Mouse (Mus musculus) midbrain, embryonic 12.5 days (tissue): ENCODE results near the gene Ntm. TPM values are rescaled to one million over a fixed set of nuclear protein-coding genes. Genes with fewer than 3 reads are reported as not detected.

Experiments
- ATAC-seq: fragments of 200-750 bp; cut with Nextera tagmentation; 2 replicates; pipeline ENCODE4 v1.8.0; 2017; ENCODE audit warnings: low read depth, moderate TSS enrichment, moderate library complexity; ENCODE audit not compliant: low FRiP score
- H3K27ac ChIP-seq: fragments of 300-500 bp; sonication (generic); replicated peaks from 2 replicates; pipeline ENCODE4 v1.5.1; 2016; ENCODE audit warnings: mild to moderate bottlenecking
- H3K27me3 ChIP-seq: fragments of 300-500 bp; sonication (generic); 2 replicates; pipeline ENCODE4 v1.6.1; 2016; ENCODE audit warnings: mild to moderate bottlenecking
- H3K36me3 ChIP-seq: fragments of 300-500 bp; sonication (generic); 2 replicates; pipeline ENCODE4 v1.6.1; 2016
- H3K4me1 ChIP-seq: fragments of 300-500 bp; sonication (generic); 2 replicates; pipeline ENCODE4 v1.6.1; 2016
- H3K4me2 ChIP-seq: fragments of 300-500 bp; sonication (generic); replicated peaks from 2 replicates; pipeline ENCODE4 v1.6.1; 2016; ENCODE audit warnings: mild to moderate bottlenecking, moderate library complexity
- H3K4me3 ChIP-seq: fragments of 300-500 bp; sonication (generic); 2 replicates; pipeline ENCODE4 v1.5.1; 2016; ENCODE audit warnings: mild to moderate bottlenecking
- H3K9ac ChIP-seq: fragments of 300-500 bp; sonication (generic); replicated peaks from 2 replicates; pipeline ENCODE4 v1.6.1; 2016; ENCODE audit warnings: mild to moderate bottlenecking, moderate library complexity
- H3K9me3 ChIP-seq: fragments of 300-500 bp; sonication (generic); 2 replicates; pipeline ENCODE4 v1.6.1; 2016; ENCODE audit warnings: mild to moderate bottlenecking
- WGBS: fragments of 180-500 bp; shearing (Covaris S2); methylation state at CpG from one replicate; pipeline ENCODE4 v1.1.7; 2016; 5-methylcytosine and 5-hydroxymethylcytosine counted together
- polyA plus RNA-seq: library from polyadenylated mRNA; unstranded; fragments of >200 nt; fragmentation: Nextera tagmentation; extraction: Ambion mirVana; gene quantifications from 2 replicates; pipeline ENCODE4 v1.2.1, GENCODE M21; 2016

The Ntm gene
- polyA plus RNA-seq, 1 experiment from 2014 or later = 39.0 TPM

- ATAC-seq = no peak
- 85% methylated on average over 8 of the region's 8 CpGs for WGBS
- H3K4me2 ChIP-seq = no peak overlapping the region
Observed at GRCm38 (mm10) chr9:29318676-29319162, 644.2 kb downstream of the Ntm start.

GRCm38 (mm10) chr9:29317623-29318022, 645.3 kb downstream of the Ntm start:
- H3K4me2 ChIP-seq = no peak overlapping the region
- WGBS = 24% methylated on average over 3 of the region's 3 CpGs
- H3K9ac ChIP-seq = no peak overlapping the region
- H3K27ac ChIP-seq = no peak overlapping the region
- peaks cover 8% of the 10 kb centered on the region; the same call in 1 of the 2 replicates for H3K27me3 ChIP-seq
- no peak overlapping the region for H3K4me3 ChIP-seq
- H3K9me3 ChIP-seq = no peaks in the 10 kb centered on the region
- peaks cover 23% of the 10 kb centered on the region for H3K4me1 ChIP-seq
- ATAC-seq = no peak
- no peaks in the 10 kb centered on the region for H3K36me3 ChIP-seq

More at GRCm38 (mm10) chr9:29318676-29319162, 644.2 kb downstream of the Ntm start:
- Histone ChIP-seq H3K4me1 (peaks cover 23% of the 10 kb centered on the region), H3K27me3 (peaks cover 8% of the 10 kb centered on the region; the same call in 1 of the 2 replicates), H3K27ac (no peak overlapping the region), H3K9me3 (no peaks in the 10 kb centered on the region), H3K4me3 (no peak overlapping the region), H3K9ac (no peak overlapping the region), H3K36me3 (no peaks in the 10 kb centered on the region)

DNA sequence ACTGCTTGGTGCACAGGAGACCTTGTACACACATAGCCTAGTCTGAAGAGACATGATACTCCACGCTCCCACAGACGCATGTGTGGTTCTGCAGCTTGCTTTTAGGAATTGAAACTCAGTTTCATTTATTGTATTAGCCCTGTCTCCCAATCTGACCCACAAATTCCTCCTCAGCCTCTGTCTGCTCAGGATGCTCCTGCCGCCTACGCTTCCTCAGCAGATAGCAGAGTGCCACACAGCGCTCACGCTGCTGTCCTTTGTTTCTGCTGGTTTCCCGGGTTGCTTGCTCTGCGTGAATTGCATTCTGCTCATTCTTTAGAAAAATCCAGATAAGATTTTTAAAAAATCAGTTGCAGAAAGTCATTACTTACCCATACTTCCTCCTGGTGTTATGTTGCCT, 647.1 kb downstream of the Ntm start:
- no peaks in the 10 kb centered on the region for H3K9me3 ChIP-seq
- H3K4me1 ChIP-seq = peaks cover 23% of the 10 kb centered on the region
- no peak overlapping the region for H3K9ac ChIP-seq
- no peak overlapping the region for H3K4me3 ChIP-seq
- WGBS = 32% methylated on average over 8 of the region's 8 CpGs
- H3K27ac ChIP-seq = peak overlapping the region; percentile 10; the same call in 1 of the 2 replicates
- ATAC-seq = no peak
- peaks cover 8% of the 10 kb centered on the region; the same call in 1 of the 2 replicates for H3K27me3 ChIP-seq
- no peak overlapping the region for H3K4me2 ChIP-seq
- no peaks in the 10 kb centered on the region for H3K36me3 ChIP-seq

DNA sequence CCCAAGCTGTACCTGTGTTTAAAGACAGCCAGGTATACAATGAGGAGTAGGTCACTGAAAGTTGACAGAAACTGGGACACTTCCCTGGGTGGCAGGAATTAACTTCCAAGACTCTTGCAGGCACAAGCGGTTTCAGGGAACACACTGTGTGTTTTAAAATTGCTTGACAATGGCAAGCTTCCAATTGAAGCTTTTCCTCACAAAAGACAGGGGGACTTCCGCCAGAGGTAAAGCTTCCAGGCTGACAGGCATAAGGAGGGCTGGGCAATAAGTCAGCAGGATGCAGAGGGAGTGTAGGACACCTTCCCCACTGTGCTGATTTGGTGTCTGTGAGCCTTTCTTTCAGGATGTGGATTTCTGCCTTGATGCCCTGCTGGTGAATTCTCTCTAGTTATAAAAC, 656.0 kb downstream of the Ntm start:
- H3K4me2 ChIP-seq = no peak overlapping the region
- H3K9ac ChIP-seq = no peak overlapping the region
- no peak overlapping the region for H3K4me3 ChIP-seq
- H3K27ac ChIP-seq = no peak overlapping the region
- ATAC-seq = no peak
- H3K4me1 ChIP-seq = peaks cover 5% of the 10 kb centered on the region; the same call in 1 of the 2 replicates
- WGBS = 11% methylated on average over 2 of the region's 2 CpGs
- no peaks in the 10 kb centered on the region for H3K27me3 ChIP-seq
- H3K36me3 ChIP-seq = no peaks in the 10 kb centered on the region
- H3K9me3 ChIP-seq = no peaks in the 10 kb centered on the region

DNA sequence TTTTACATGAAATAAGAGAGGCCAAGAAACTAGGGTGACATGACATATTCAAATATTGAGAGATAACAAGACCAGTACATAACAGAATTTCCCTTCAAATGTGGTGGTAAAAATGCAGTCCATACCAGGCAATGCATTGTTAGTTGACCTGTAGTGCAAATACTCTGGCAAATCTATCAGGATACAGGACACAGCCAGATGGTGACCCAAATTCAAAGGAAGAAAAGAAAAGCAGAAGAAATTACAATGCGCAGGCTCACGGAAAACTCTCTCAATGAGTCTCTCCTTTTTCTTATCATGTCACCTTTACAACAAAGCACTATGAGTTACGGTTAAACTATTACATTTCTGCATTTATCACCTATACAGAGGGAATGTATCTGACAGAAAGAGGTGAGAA, 664.6 kb downstream of the Ntm start:
- no peaks in the 10 kb centered on the region for H3K27me3 ChIP-seq
- ATAC-seq = no peak
- no peaks in the 10 kb centered on the region for H3K4me1 ChIP-seq
- no peak overlapping the region for H3K9ac ChIP-seq
- WGBS = 83% methylated on average over 3 of the region's 3 CpGs
- H3K27ac ChIP-seq = no peak overlapping the region
- no peak overlapping the region for H3K4me3 ChIP-seq
- no peaks in the 10 kb centered on the region for H3K9me3 ChIP-seq
- no peak overlapping the region for H3K4me2 ChIP-seq
- H3K36me3 ChIP-seq = no peaks in the 10 kb centered on the region

DNA sequence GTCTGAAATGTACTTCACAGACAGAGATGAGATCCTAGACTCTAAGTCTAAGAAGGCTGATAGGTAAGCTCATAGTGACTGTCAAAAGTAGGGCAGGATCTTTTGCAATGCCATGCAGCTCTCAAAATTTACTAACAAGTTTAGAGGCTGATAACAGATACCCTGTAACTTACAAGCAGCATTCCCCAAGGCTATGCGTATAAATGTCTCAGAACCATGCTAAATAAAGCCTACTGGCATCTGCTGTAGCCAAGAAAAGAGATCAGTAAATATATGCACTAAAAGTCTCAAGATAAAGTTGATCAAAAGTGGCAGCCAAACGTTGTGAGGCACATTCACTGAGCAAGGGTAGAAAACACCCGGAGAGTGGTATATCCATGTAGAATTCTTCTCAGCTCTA, 666.2 kb downstream of the Ntm start:
- no peak overlapping the region for H3K4me2 ChIP-seq
- no peak for ATAC-seq
- no peaks in the 10 kb centered on the region for H3K4me1 ChIP-seq
- H3K36me3 ChIP-seq = no peaks in the 10 kb centered on the region
- no peak overlapping the region for H3K9ac ChIP-seq
- no peaks in the 10 kb centered on the region for H3K9me3 ChIP-seq
- no peak overlapping the region for H3K4me3 ChIP-seq
- H3K27me3 ChIP-seq = no peaks in the 10 kb centered on the region
- WGBS = 91% methylated on average over 3 of the region's 3 CpGs
- H3K27ac ChIP-seq = no peak overlapping the region

- no peaks in the 10 kb centered on the region for H3K27me3 ChIP-seq
- no peaks in the 10 kb centered on the region for H3K4me1 ChIP-seq
- no peaks in the 10 kb centered on the region for H3K36me3 ChIP-seq
- no peak overlapping the region for H3K4me3 ChIP-seq
- H3K27ac ChIP-seq = no peak overlapping the region
- WGBS = 85% methylated on average over 7 of the region's 7 CpGs
- no peaks in the 10 kb centered on the region for H3K9me3 ChIP-seq
- no peak overlapping the region for H3K9ac ChIP-seq
- no peak for ATAC-seq
- H3K4me2 ChIP-seq = no peak overlapping the region
Observed at GRCm38 (mm10) chr9:29288003-29288704, 674.8 kb downstream of the Ntm start.

DNA sequence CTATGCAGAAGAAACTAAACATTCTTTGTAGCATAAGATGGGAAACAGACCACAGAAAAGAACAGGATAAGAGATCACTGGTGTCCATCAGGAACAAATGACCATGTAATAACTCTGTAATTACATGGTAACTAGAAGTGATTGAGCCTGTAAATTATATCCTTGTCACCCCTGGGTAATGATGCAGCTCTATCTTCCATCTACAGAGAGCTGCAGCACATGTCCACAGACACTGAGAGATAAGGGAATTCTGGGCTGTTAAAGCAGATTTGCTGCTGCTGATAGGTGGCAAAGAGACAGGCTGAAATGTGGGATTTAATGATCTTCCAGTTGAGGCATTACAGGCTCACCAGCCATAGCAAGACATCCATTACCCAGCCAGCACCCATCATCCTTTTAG, 677.8 kb downstream of the Ntm start:
- H3K27ac ChIP-seq = no peak overlapping the region
- H3K9me3 ChIP-seq = no peaks in the 10 kb centered on the region
- H3K36me3 ChIP-seq = no peaks in the 10 kb centered on the region
- H3K27me3 ChIP-seq = no peaks in the 10 kb centered on the region
- no peak overlapping the region for H3K4me3 ChIP-seq
- no peaks in the 10 kb centered on the region for H3K4me1 ChIP-seq
- no peak overlapping the region for H3K9ac ChIP-seq
- H3K4me2 ChIP-seq = no peak overlapping the region
- no peak for ATAC-seq

DNA sequence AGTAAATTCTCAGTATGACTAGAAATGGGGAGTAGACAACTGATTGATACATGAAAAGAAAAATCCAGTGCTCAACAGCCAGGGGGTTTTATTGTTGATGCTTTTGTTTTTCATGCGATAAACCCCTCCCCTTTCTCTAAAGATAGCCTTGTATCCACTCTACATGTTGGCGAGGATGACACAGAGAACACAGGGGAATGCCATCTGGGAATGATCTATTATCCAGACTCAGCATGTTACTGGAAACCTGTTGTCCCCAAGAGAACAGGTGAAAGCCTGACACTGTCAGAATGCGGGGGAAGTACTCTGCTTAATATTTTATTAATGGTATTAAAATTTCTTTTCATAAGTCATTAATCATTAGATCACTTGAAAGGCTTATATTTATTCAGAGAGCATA, 690.1 kb downstream of the Ntm start:
- no peak overlapping the region for H3K9ac ChIP-seq
- no peaks in the 10 kb centered on the region for H3K36me3 ChIP-seq
- no peaks in the 10 kb centered on the region for H3K9me3 ChIP-seq
- H3K4me3 ChIP-seq = no peak overlapping the region
- H3K4me2 ChIP-seq = no peak overlapping the region
- 83% methylated on average over 3 of the region's 3 CpGs for WGBS
- no peaks in the 10 kb centered on the region for H3K27me3 ChIP-seq
- no peak for ATAC-seq
- H3K27ac ChIP-seq = no peak overlapping the region
- H3K4me1 ChIP-seq = no peaks in the 10 kb centered on the region

GRCm38 (mm10) chr9:29269988-29270387, 693.0 kb downstream of the Ntm start:
- H3K36me3 ChIP-seq = no peaks in the 10 kb centered on the region
- H3K9me3 ChIP-seq = no peaks in the 10 kb centered on the region
- ATAC-seq = no peak
- 81% methylated on average over 6 of the region's 6 CpGs for WGBS
- no peak overlapping the region for H3K4me2 ChIP-seq
- H3K4me1 ChIP-seq = peaks cover 9% of the 10 kb centered on the region
- no peak overlapping the region for H3K9ac ChIP-seq
- H3K27me3 ChIP-seq = no peaks in the 10 kb centered on the region
- H3K4me3 ChIP-seq = no peak overlapping the region
- H3K27ac ChIP-seq = no peak overlapping the region

- H3K36me3 ChIP-seq = no peaks in the 10 kb centered on the region
- H3K9me3 ChIP-seq = no peaks in the 10 kb centered on the region
- H3K4me1 ChIP-seq = peaks cover 9% of the 10 kb centered on the region
- H3K27ac ChIP-seq = no peak overlapping the region
- H3K4me3 ChIP-seq = no peak overlapping the region
- no peak overlapping the region for H3K4me2 ChIP-seq
- H3K27me3 ChIP-seq = no peaks in the 10 kb centered on the region
- WGBS = 89% methylated on average over 2 of the region's 2 CpGs
- no peak for ATAC-seq
- no peak overlapping the region for H3K9ac ChIP-seq
Observed at GRCm38 (mm10) chr9:29269277-29269646, 693.7 kb downstream of the Ntm start.

GRCm38 (mm10) chr9:29268583-29269276, 694.2 kb downstream of the Ntm start:
- no peak overlapping the region for H3K4me3 ChIP-seq
- 74% methylated on average over 10 of the region's 10 CpGs for WGBS
- no peaks in the 10 kb centered on the region for H3K9me3 ChIP-seq
- no peak for ATAC-seq
- no peaks in the 10 kb centered on the region for H3K27me3 ChIP-seq
- no peak overlapping the region for H3K9ac ChIP-seq
- no peak overlapping the region for H3K4me2 ChIP-seq
- no peak overlapping the region for H3K27ac ChIP-seq
- H3K4me1 ChIP-seq = peaks cover 9% of the 10 kb centered on the region
- H3K36me3 ChIP-seq = no peaks in the 10 kb centered on the region
